Mouse (Mus musculus) MN1 (cell line): Measurements from ENCODE around the gene Dlg2.

Experiments used
- DNase-seq: peaks from one replicate; pipeline ENCODE4 v3.0.0-alpha.2; 2016; ENCODE audit warnings: low spot score

Gene Dlg2

GRCm38 (mm10) chr7:91570969-91571368 is 1094.5 kb downstream of the Dlg2 start:
- no peak for DNase-seq

DNA sequence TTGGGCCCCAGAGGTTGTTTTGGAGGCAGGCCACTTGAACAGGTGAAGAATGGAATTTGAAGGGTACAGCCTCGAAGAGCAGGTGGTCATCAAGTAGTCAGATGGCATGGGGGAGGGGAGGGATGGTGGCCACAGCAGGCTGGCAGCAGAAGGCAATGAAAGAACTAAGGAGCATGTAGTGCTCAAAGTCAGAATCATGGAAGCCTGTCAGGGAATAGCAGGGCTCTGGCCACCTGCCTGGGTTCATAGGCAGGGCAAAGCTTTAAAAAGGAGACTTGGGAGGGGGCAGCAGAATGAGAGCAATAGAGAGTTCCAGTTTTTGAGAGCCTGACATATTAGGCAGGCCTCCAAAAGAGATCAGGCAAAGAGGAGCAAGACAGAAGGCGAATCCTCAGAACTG is 1096.2 kb downstream of the Dlg2 start:
- DNase-seq: no peak

GRCm38 (mm10) chr7:91573321-91573720 is 1096.8 kb downstream of the Dlg2 start:
- DNase-seq: no peak

GRCm38 (mm10) chr7:91576216-91576615 is 1099.7 kb downstream of the Dlg2 start:
- no peak for DNase-seq

GRCm38 (mm10) chr7:91582203-91582602 is 1105.7 kb downstream of the Dlg2 start:
- DNase-seq: peak; percentile 18

- no peak for DNase-seq
Measured at GRCm38 (mm10) chr7:91583566-91583965, 1107.1 kb downstream of the Dlg2 start.

DNA sequence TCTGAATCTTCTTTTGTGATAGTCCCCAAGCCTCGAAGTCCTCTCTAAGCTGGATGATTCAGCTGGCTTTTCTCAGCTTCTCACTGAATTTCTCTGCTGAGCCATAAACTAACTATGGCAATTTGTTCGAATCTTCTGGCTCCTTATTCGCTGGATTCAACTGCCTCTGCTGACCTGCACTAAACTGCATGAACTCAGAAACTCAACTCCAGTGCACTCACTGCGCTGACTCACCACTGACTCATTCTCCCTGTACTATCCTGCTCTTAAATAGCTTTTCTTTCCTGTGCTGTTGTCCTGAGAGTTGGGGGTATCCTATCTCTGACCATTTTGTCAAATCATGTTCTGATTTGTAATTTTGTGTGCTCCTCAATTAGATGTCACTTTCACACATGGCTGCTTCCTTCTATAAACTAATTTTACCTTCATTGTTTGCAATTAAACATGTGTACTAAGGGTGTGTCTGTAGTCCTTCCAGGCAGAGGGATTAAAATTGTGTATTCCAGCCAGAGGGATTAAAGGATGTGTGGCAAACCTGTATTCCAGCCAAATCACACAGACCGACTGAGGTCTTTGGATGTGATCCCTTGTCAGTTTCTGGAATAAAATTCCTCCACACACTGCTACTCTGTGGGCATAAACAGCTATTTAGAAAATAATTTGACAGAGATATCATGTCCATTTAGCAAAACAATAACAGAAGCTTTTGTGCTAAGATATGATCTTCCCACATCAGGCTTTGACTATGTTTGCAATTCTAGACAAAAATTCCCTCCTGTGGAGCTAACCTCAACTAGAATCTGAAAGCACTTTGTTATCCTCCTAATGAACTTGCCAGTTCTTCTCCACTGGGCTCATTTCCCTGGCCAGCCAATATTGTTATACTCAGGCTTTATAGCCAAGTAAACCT is 1115.0 kb downstream of the Dlg2 start:
- DNase-seq: peak; percentile 58

DNA sequence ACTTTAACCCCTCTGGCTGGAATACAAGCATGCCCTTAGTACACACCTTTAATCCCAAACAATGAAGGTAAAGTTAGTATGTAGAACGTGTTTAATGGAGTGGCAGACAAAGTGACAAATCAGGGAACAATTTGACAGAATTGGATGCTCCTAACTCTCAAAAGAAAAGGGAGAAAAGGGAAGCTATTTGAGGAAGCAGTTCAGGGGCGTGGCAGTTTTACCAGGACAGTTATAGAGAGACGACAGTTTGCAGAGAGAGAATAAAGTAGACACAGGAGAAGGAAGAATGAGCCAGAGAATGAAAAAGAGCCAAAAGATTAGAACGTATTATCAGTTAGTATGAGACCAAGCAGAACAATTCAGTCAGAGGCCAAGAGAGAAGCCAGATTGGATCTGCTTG is 1122.1 kb downstream of the Dlg2 start:
- no peak for DNase-seq

- DNase-seq: no peak
Measured at GRCm38 (mm10) chr7:91601307-91601706, 1124.8 kb downstream of the Dlg2 start.

GRCm38 (mm10) chr7:91603561-91603960 is 1127.1 kb downstream of the Dlg2 start:
- no peak for DNase-seq

GRCm38 (mm10) chr7:91653033-91653432 is 1176.6 kb downstream of the Dlg2 start:
- no peak for DNase-seq

DNA sequence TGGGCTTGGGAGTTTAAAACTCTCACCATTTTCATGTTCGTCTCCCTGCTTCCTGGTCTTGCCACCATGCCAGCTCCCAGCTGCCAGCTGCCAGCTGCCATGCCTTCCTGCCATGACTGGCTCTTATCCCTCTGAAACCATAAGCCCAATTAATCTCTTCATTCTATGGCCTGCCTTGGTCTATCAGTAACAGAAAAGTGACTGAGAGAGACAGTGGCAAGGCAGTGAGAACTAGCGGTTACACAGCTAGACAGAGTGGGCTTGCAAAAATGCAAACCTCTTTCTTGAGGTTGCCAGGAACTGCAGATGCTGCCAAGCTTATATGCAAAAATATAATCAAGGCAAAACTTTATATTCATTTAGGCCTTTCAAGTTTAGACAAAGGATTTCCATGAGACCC is 1183.0 kb downstream of the Dlg2 start:
- no peak for DNase-seq

DNA sequence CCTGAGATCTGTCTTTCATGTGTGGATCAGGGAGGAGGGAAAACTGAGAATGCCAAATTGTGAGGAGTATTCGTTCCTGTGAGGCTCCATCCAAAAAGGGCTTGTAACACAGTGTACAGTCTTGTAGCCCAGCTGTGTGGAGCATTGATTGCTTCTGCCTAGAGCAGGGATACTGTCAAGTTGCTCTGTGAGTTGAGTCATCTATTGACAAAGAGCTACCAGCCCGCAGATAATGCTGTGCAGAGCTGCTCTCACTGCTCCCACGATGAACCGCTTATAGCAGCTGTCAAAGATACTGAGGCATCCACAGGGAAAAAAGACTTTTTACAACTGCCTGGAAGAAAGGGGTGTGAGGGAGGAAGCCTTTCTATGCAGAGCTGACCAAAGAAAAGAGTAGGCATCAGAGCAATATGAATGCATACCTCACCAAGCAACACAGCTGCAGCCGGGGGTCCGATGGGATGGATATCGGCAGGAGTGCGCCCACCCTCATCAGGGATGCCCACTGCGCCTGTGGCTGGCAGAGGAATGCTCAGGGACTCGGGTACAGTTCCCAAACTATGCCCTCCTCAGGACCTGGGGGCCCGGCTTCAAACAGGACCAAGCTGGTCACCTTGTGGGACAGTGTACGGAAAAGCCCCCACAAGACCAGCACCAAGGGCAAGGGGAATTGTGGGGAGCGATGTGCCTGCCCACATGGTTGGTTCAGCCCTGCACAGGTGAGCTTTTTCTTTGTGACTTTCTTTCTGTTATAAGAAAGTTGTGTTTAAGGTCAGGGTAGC is 1196.0 kb downstream of the Dlg2 start:
- DNase-seq: peak; percentile 71

GRCm38 (mm10) chr7:91674401-91674800 is 1197.9 kb downstream of the Dlg2 start:
- no peak for DNase-seq

DNA sequence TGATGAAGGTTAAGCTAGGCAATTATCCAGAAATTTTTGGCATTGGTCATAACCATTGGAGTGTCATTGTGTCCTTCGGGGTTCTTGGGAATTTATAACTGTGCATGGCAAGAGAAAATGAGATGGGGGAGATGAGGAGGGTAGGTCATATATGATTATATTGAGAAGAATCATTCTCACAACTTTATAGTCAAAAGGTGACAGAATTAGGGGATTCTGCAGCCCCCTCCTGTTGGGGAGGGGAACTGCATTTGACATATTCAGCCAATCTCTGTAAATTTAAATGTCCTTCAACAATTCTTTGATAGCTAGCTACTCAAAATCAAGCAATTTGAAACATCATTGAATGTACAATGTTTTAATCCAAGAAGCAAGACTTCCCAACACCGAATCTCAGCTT is 1201.5 kb downstream of the Dlg2 start:
- DNase-seq: no peak

GRCm38 (mm10) chr7:91687930-91688329 is 1211.5 kb downstream of the Dlg2 start:
- peak; percentile 44 for DNase-seq

DNA sequence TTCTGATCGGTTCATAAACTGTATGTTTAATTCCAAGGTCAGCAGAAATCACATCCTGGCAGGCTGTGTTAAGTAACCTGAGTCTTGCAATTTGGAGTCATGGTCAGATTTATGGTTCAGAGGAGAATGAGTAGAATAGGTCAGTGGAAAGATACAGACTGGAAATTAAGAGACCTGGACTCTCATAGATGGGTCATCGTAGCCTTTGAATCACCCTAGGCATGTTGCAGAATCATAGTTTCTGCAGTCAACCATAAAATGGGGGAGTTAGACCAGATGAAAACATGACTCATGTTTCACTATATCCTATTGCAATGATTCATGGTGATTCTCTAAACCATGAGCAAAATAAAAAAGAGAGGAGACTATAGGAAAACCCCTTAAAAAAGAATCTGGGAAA is 1213.4 kb downstream of the Dlg2 start:
- peak; percentile 48 for DNase-seq

DNA sequence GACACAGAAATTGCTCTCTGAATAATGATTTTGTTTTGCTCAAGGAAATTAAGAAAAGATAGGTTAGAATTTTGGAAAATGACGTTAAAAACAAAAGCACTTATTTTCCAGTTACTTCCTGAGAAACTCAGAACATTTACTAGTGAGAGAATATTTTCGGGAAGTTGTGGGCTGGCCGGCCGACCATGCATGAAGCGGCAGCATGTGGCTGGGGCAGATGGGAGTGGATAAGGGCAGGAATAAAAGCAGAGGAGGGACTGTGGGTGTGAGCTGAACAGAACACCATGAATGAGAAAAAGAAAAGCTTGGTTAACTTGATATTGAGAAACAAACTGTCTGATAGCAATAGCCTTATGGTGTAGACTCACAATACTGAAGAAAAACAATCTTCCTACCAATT is 1233.4 kb downstream of the Dlg2 start:
- no peak for DNase-seq

- no peak for DNase-seq
Measured at GRCm38 (mm10) chr7:91711184-91711583, 1234.7 kb downstream of the Dlg2 start.

- peak; percentile 9 for DNase-seq
Measured at GRCm38 (mm10) chr7:91715776-91716175, 1239.3 kb downstream of the Dlg2 start.

DNA sequence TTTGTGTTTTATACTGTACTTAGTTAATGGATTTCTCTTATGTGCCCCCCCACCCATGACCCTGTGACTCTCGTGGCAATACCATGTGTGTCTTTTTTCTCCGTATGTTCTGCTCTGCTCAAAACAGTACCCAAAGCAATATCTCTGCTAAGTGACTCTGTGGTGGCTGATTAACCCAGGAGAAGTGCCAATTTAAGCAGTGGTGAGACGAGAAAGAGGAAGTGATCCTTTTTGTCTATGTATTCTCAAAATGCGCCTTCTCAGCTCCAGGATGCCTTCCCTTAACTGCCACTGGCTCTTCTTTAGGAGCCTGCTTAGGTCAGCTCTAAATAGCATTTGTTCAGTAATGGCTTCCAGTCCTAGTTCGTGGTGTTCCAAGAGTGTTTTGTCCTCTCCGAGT is 1240.2 kb downstream of the Dlg2 start:
- no peak for DNase-seq

DNA sequence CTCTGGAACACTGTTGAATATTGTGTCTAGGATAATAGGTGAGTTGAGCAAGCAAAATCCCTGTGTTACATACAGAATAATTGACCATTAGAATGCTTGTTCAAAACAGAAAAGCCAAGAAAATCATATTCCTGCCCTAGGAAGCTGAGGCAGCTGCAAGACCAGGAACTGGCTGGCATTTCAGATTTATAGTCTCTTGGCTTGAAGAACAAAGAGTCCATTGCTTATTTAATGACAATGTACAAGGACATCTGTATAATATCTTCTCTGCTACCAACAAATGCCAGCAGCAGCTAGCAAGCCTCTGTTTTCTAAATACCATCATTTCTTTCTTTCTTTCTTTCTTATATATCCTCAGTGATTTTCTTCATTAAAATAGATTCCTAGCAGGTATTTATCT is 1243.8 kb downstream of the Dlg2 start:
- DNase-seq: peak; percentile 76

- DNase-seq: peak; percentile 8
Measured at GRCm38 (mm10) chr7:91724397-91724796, 1247.9 kb downstream of the Dlg2 start.
